Mouse (Mus musculus) bone marrow, adult 2 months (tissue): ENCODE results near the gene Gm21860.
"Not testable (repeated sequence)": the region's sequence is repeated elsewhere in the genome, so short reads cannot be mapped to it uniquely, and the experiment has no call there.

Experiments used
- CTCF ChIP-seq: fragments of 200-500 bp; IDR thresholded peaks from 2 replicates; pipeline ENCODE4 v1.5.1; 2011; ENCODE audit warnings: low read length, control low read depth; ENCODE audit not compliant: control insufficient read depth, insufficient read depth
- POLR2A ChIP-seq: fragments of 200-500 bp; IDR thresholded peaks from 2 replicates; pipeline ENCODE4 v1.6.1; 2011; ENCODE audit warnings: low read depth, mild to moderate bottlenecking, control low read depth, low read length, borderline replicate concordance; ENCODE audit not compliant: control insufficient read depth

DNA sequence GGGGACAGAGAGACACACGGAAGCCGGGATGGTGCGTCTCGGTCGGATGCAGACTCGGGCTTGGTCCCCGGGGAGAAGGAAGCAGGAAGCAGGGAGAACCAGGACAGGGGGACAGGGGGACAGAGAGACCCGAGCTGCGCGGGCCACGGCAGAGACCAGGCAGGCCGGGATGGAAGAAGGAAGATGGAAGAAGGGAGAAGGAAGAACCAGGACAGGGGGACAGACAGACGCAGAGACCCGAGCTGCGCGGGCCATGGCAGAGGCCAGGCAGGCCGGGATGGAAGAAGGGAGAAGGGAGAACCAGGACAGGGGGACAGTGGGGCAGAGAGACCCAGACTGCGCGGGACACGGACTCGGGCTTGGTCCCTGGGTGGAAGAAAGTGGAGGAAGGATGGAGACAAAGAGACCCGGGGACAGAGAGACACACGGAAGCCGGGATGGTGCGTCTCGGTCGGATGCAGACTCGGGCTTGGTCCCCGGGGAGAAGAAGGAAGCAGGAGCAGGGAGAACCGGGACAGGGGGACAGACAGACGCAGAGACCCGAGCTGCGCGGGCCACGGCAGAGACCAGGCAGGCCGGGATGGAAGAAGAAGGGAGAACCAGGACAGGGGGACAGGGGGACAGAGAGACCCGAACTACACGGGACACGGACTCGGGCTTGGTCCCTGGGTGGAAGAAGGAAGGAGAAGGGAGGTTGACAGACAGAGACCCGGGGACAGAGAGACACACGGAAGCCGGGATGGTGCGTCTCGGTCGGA is 11.4 kb downstream of the Gm21860 start:
- not testable (repeated sequence) for TF ChIP-seq CTCF, POLR2A
